Mouse (Mus musculus): Measurements from ENCODE around the gene Gm8439.
"Not testable (repeated sequence)": the region's sequence is repeated elsewhere in the genome, so short reads cannot be mapped to it uniquely, and the experiment has no call there.

Gene Gm8439

GRCm38 (mm10) chr4:120588445-120588844 is at the start of gene Gm8439:
Gm8439 (plus strand) TSS chr4:120588745.
- no peak for DNase-seq (ENCODE audit: low spot score)

GRCm38 (mm10) chr4:120544896-120545295 is 43.6 kb upstream of the Gm8439 start:
- no peak for DNase-seq (ENCODE audit: low spot score)

DNA sequence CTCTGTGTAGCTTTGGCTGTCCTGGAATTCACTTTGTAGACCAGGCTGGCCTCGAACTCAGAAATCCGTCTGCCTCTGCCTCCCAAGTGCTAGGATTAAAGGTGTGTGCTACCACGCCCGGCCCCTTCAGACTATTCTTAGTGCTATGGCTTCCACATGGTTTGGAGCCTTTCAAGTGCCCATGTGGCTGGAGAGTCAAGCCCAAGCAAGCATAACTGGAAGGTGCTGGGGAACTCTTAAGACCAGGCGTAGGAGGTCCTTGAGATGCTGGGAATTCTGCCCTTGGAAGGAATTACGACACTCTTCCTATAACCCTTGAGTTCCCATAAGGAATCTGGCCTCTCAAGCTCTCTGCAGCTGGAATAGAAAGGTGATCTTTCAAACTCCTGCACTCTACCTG is 32.0 kb upstream of the Gm8439 start:
- DNase-seq (ENCODE audit: low spot score): no peak

DNA sequence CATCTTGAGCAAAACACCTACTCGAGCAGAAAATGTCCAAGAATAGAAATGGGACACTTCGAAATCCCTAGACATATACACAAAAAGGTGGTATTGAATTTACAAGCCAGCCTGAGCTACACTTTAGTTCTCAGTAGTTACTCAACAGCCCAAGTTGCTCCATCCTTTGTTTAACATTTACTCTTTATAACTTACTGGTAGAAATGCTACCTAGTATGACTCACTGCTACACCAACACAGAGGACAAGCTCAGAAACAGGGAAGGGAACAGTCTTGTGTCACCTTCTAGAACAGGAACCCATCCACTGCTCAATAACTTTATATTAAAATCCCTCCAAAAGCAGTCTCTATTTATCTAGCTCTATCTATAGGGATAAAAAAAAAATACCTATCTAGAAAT is 22.8 kb upstream of the Gm8439 start:
- DNase-seq (ENCODE audit: low spot score): no peak

- no peak for DNase-seq (ENCODE audit: low spot score)
Measured at GRCm38 (mm10) chr4:120568005-120568404, 20.5 kb upstream of the Gm8439 start.

DNA sequence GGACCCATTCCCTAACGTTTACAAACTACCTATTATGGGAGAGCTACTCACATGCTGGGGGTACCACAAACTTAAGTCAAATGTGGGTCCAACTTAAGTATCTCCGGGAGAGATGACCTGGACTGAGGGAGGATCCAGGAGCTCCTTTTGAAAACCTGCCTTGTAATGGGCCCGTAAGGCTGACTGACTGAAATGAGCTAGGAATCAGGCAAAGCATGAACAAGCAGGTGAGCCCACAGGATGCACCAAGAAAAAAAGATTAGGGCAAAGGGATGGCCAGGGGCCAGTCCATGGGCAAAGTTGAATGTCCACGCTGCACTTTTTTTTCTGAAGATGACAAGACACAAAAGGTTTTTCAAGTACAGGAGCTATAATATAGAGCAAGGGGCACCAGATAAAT is 19.5 kb upstream of the Gm8439 start:
- peak; percentile 38 for DNase-seq (ENCODE audit: low spot score)

GRCm38 (mm10) chr4:120569486-120570437 is 18.8 kb upstream of the Gm8439 start, which contains the start of gene Ctps:
Ctps (minus strand) TSS chr4:120570276.
- peak; percentile 90 for DNase-seq (ENCODE audit: low spot score)

- DNase-seq (ENCODE audit: low spot score): no peak
Measured at GRCm38 (mm10) chr4:120570438-120571069, 18.0 kb upstream of the Gm8439 start.

GRCm38 (mm10) chr4:120571070-120571464 is 17.5 kb upstream of the Gm8439 start:
- DNase-seq (ENCODE audit: low spot score): no peak

- no peak for DNase-seq (ENCODE audit: low spot score)
Measured at GRCm38 (mm10) chr4:120571691-120572090, 16.9 kb upstream of the Gm8439 start.

DNA sequence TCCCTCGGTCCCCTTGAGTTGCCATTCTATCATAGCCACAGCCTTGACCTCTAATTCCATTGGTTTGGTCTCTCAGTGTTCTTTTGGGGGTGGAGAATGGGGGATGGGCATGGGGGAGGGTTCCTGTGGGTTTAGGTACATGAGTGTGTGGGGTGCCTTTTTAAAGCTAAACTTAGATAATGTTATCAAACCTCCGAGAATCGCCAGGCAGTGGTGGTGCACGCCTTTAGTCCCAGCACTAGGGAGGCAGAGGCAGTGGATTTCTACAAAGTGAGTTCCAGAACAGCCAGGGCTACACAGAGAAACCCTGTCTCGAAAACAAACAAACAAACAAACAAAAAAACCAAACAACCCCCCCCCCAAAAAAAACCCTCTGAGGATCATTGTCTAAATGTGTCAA is 7.7 kb upstream of the Gm8439 start:
- DNase-seq (ENCODE audit: low spot score): peak; percentile 30

- no peak for DNase-seq (ENCODE audit: low spot score)
Measured at GRCm38 (mm10) chr4:120581711-120582110, 6.8 kb upstream of the Gm8439 start.

- no peak for DNase-seq (ENCODE audit: low spot score)
Measured at GRCm38 (mm10) chr4:120586986-120587385, 1.6 kb upstream of the Gm8439 start.

DNA sequence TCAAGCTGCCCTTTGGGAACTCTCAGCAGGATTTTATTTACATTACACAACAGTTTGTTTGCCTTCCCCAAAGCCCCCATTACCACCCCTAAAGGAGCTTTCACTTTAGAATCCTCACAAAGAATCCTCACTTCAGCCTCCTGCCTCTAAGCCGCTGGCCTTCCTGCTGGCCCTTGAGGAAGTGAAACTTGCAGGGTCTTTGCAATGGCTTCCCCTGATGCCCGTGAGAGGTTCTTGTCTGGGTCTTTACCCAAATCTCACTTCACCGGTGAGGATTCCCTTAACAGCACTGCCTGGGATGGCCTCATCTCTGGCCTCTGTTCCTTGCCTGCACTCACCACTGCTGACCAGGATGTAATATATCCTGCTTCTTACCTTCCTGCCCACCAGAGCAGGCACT is 525 bp downstream of the Gm8439 start:
- DNase-seq (ENCODE audit: low spot score): no peak

DNA sequence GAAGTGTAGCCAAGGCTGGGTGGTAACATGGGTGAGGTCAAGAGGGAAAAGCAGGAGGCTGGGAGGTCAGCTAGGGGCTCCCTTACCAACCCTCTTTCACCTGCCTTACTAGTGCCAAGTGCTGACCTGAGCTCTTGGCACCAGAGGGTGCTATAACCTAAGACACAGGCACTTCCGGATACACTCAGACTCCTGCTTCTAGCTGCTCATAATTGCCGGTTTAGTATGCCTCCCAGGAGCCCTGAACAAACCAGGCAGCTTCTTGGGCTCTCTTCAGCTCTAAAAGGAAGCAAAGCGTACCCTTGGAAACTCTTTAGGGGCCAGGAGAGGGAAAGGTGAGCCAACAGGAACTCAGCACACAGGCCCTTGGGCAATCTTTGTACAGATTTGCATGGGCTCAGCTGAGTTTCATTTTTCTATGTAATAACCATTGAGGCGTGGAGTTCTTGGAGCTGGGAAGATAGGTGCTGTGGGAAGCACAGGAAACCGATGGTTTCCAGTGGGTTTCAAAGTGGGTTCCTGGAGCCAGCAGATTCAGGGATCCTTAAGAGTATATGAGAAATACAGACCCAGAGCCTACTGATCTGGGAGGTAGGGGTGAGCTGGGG is 1.4 kb downstream of the Gm8439 start:
- peak; percentile 78 for DNase-seq (ENCODE audit: low spot score)

DNA sequence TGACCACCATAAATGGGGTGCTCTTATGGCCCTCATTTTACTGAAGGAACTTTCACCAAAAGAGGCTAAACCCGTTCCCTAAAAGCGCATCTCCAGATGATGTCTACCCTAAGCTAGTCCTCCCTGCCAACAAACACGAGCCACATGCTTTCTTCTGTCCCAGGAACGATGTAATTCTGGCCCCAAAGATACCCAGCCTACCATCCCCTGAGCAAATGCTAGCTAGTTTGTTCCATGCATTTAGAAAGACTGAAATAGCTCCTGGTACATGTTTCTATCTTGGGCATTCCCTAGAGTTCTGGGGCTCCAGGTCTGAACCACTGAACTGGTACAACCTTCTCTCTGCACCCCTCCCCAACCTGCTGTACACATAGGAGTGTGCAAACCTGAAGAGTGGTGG is 2.4 kb downstream of the Gm8439 start:
- no peak for DNase-seq (ENCODE audit: low spot score)

GRCm38 (mm10) chr4:120596210-120596609 is 7.7 kb downstream of the Gm8439 start:
- DNase-seq (ENCODE audit: low spot score): not testable (repeated sequence)

GRCm38 (mm10) chr4:120598922-120599321 is 10.4 kb downstream of the Gm8439 start:
- no peak for DNase-seq (ENCODE audit: low spot score)

- DNase-seq (ENCODE audit: low spot score): no peak
Measured at GRCm38 (mm10) chr4:120601774-120602173, 13.2 kb downstream of the Gm8439 start.

DNA sequence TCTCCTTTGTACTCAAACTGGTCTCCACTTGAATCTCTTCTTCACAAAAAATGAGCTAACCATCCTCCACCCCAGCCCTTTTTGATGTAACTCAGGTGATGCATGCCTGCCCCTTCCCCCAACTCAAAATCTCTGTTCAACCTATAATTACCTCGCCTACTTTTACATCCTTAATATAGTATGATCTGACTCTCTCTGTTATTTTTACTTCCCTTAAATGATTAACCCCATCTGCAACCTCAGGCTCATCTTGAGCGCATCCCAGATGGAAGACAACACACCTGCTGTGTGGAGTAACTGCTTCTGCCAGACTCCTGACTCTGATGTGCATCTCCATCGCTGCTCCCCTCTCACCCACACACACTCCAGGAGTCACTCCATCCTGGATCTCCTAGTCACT is 14.1 kb downstream of the Gm8439 start:
- no peak for DNase-seq (ENCODE audit: low spot score)

GRCm38 (mm10) chr4:120606941-120607340 is 18.4 kb downstream of the Gm8439 start:
- no peak for DNase-seq (ENCODE audit: low spot score)

GRCm38 (mm10) chr4:120611005-120611404 is 22.5 kb downstream of the Gm8439 start:
- DNase-seq (ENCODE audit: low spot score): no peak

Data from c-Kit-positive CD71-positive TER-119-positive erythroid progenitor cells, embryonic 14.5 days (primary cell).